Mouse (Mus musculus) gastrocnemius, postnatal 14 days (tissue): ENCODE measurements at regions not wholly inside any gene's neighbourhood (a gene's known extent, or its start where the extent isn't known, plus 50 kb on each side); places are given as distances from the start of the nearest gene placed in this dataset.

Experiments
- DNase-seq: peaks from one replicate; pipeline ENCODE4 v3.0.0; 2021; ENCODE audit warnings: mixed read lengths
- intact Hi-C: fragments of 180-260 bp; cut with DNase I; formaldehyde crosslinking; loops from one replicate; pipeline ENCODE4 v1.15.1; 2025; ENCODE audit warnings: low total_unique reads

- no peak for DNase-seq
Observed at GRCm38 (mm10) chr8:88914657-88915056, 129.3 kb downstream of the Sall1 start.

DNA sequence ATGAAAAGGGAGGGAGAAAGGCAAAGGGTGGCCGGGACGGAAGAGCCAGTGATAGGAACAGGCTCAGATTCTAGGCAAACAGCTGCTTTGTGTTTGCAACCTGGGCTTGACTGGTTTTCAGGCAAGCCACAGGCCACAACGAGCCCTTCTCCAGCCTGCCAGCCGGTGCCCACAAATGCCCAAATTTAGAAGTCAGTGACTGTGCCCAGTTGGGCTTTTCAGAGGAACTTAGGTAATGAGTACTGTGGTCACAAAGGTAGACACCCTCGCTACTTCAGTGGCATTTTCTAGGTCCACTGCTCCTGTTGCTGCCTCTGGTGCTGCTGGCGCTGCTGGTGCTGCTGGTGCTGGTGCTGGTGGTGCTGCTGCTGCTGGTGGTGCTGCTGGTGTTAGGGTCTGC, 129.8 kb downstream of the Sall1 start:
- intact Hi-C loops: no loop called here
- no peak for DNase-seq

More at GRCm38 (mm10) chr8:88914657-88915056, 129.3 kb downstream of the Sall1 start:
- intact Hi-C loops: no loop called here

DNA sequence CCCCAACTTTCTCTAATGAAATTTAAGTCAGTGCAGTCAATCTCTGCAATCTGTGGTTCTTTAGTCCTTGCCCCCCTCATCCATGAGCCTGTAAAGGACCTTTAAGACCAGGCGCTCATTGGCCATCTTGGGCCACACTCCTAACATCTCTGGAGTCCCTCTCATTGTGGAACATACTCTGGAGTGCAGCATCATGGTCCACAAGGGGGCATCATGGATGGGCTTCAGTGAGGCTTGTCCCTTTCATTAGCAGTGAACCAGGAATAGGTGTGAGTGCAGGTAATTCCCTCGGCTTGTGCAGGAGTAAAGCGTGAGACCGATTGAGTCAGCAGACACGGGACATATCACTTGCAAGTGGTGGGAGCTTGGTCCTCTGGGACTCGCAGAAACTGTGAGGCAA, 137.7 kb downstream of the Sall1 start:
- intact Hi-C loops: no loop called here
- no peak for DNase-seq

DNA sequence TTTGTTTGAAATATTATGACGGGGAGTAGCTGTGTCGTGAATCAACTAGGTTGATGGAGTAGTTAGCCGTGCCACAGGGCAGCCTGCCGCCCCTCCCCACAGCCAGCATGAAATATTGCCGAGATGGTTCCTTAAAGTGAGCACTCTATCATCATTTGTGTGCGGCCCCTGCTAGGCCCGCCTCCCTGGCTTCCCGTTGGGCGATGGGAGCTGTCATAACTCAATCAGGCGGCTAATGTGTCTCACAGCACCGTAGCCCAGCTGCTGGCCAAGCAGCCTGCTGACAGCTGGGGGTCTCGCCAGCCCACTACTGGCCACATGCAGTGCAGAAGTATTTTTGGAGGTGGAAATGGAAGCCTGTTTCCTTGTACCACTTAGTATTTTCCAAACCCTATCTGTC, 140.9 kb downstream of the Sall1 start:
- DNase-seq: no peak
- intact Hi-C loops: no loop called here

DNA sequence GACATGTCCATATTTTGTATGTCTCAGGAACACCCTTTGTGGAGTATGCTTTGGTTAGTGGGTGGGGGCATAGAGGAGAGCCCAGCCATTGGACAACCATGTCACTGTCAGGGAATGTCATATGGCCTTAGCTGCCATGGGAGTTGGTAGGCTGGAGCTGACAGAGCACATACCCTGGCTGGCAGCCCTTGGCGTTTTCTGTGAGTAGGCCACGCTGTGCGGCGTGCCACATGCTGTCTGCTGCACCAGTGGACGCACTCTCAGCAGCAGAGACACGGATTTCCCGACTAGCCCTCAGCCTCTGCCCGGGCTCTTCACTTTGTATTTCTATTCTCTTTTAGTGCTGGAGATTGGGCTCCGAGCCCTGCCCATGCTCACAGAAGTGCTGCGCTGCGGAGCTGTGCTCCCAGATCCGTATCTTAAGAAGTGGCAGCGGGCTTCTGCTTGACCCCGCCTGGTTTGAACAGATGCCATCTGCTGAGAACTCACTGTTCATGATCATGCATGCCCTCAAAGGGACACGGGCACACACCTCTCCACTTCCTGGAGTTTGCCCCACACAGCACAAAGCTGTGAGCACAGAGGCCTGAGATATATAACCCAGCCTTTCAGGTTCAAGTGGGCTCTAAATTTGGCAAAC, 160.1 kb downstream of the Sall1 start:
- intact Hi-C loops: no loop called here
- no peak for DNase-seq

- intact Hi-C loops: no loop called here
- peak; percentile 20 for DNase-seq
Observed at GRCm38 (mm10) chr8:88879857-88880256, 164.1 kb downstream of the Sall1 start.

GRCm38 (mm10) chr8:88877921-88878320, 166.0 kb downstream of the Sall1 start:
- DNase-seq: no peak
- intact Hi-C loops: no loop called here

DNA sequence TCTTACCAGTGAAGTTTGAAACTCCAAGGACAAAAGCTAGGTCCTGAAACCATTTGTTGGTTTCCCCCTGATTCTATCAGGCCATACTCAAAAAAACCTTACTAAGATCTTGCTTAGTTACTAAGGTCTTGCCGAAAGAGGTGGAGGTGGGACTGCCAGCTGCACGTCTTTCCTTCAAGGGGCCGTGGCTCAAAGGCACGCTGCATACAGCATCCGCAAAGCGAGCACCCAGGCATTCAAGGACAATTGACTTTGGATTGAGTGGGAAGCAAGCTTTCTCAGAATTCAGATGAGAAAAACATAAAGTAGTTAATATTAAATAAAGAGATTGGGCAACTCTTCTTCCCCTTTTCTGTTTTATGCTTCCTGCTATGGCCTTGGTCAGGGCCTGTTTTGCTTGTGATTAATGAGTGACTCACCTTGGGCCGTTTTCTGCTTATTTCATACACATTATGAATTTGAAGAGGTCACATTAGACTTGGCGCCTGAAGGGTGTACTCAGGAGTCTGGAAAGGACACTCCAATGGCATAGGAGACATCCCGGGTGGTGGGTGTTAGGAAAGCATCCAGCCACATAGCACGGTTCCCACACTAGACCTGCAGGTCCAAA, 166.1 kb downstream of the Cyld start:
- DNase-seq: no peak
- intact Hi-C loops: no loop called here

- no peak for DNase-seq
- intact Hi-C loops: no loop called here
Observed at GRCm38 (mm10) chr8:88857216-88857615, 160.4 kb downstream of the Cyld start.

DNA sequence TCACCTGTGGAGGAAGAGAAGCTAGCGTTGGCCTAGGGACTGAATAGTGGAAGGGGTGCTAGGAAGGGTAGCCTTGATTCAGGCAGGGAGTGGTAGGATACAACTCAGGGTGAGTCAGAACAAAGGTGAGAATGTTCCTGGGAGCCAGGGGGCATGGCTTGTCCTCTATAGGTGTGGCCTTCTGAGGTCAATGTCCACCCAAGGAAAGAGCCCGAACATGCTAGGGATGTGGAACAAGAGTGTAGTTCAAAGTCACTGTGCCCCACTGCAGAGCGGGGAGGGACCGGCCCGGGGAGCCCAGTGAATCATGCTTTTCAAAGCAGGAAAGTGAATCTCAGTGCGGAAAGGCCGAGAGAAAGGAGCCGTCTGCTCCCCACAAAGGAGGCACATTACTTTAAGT, 156.4 kb downstream of the Cyld start:
- no peak for DNase-seq
- intact Hi-C loops: no loop called here

DNA sequence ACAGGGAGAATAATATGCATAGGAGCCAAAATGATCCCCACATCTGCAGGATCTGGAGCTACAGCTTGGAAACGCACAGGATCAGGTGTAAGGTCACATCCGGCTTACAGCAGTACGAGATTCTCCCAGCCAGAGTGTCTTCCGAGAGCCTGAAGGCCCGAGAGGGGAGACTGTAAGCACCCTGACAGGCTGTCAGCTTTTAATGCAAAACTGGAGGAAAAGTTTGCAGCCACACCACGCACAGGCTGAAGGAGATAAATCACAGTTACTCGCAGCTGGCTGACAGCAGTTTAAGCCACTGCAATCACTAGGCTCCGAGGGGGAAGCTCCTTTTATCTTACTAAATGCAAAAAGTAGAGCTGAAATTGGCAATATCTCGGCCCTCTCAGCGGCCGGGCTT, 149.1 kb downstream of the Cyld start:
- no peak for DNase-seq
- intact Hi-C loops: no loop called here

DNA sequence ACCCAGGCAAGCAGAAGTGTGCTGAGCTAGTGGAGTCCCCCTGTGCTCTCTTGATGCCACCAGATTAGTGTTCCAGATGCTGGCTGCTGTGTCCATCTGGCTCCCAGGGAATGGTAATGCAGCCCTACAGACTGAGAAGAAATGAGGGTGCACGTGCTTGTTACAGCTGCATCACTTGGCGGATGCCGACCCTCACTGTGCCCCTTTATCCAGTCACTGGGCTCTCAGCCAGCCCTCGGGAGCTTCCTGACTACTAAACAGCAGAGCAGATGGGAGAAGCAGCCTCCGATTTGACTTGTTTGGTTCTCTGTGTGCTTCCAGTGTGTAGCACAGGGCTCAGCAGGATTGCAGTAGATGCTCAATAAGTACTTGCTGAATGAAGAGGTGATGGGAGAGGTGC, 147.5 kb downstream of the Cyld start:
- DNase-seq: no peak
- intact Hi-C loops: no loop called here

GRCm38 (mm10) chr8:88842451-88842850, 145.6 kb downstream of the Cyld start:
- no peak for DNase-seq
- intact Hi-C loops: no loop called here

- no peak for DNase-seq
- intact Hi-C loops: no loop called here
Observed at GRCm38 (mm10) chr8:88840096-88840495, 143.3 kb downstream of the Cyld start.

- intact Hi-C loops: no loop called here
- no peak for DNase-seq
Observed at GRCm38 (mm10) chr8:88835756-88836291, 139.0 kb downstream of the Cyld start.

GRCm38 (mm10) chr8:88825816-88826215, 129.0 kb downstream of the Cyld start:
- no peak for DNase-seq
- intact Hi-C loops: no loop called here

GRCm38 (mm10) chr8:88823931-88824330, 127.1 kb downstream of the Cyld start:
- no peak for DNase-seq
- intact Hi-C loops: no loop called here

DNA sequence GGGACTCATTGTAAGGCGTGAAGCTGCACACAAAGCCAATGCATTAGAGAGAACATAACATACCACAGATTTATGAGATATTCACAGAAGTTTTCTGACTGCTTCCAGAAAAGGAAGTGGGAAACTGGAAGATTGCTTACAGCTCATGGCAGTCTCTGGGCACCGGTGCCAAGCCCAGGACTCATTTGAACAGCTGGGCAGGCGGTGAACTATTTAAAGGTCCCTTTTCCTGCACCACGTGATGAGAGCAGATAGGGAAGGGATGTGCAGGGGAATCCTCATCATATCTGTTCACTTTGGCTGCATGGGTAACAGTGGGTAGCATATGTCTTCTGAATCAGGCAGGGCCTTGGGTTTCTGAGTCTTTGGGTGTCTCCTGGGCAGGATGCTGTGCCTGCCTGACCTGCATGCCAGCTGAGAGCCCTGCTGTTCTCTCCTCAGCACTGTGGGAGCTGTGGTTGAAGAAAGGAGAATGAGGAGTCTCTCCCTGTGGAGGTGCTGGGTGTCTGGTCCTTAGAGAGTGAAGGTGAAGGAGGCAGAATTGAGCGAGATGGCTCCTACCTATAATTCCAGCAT, 123.5 kb downstream of the Cyld start:
- intact Hi-C loops: no loop called here
- no peak for DNase-seq

- intact Hi-C loops: no loop called here
- no peak for DNase-seq
Observed at GRCm38 (mm10) chr8:88816461-88816860, 119.6 kb downstream of the Cyld start.

DNA sequence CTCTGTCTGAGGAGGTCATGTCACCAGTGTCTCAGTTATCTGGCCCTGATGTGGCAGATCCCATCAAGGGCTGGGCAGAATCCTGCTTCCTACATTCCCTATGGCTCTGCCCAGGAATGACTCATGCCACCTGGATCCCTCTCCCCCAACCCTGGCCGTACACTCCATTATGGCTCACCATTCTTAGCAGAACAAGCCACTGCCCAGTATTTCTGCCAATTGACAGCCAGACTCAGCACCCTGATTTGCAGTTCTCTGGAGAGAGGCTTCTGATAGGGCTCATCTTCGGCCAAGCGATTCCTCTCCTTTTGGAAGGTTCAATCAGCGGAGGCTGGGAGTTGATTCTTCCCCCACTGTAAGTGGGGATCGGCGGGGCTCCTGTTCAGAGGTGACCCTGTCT, 117.4 kb downstream of the Cyld start:
- DNase-seq: no peak
- intact Hi-C loops: no loop called here
